Mouse (Mus musculus): ENCODE results near the gene Nop10.

The Nop10 gene

DNA sequence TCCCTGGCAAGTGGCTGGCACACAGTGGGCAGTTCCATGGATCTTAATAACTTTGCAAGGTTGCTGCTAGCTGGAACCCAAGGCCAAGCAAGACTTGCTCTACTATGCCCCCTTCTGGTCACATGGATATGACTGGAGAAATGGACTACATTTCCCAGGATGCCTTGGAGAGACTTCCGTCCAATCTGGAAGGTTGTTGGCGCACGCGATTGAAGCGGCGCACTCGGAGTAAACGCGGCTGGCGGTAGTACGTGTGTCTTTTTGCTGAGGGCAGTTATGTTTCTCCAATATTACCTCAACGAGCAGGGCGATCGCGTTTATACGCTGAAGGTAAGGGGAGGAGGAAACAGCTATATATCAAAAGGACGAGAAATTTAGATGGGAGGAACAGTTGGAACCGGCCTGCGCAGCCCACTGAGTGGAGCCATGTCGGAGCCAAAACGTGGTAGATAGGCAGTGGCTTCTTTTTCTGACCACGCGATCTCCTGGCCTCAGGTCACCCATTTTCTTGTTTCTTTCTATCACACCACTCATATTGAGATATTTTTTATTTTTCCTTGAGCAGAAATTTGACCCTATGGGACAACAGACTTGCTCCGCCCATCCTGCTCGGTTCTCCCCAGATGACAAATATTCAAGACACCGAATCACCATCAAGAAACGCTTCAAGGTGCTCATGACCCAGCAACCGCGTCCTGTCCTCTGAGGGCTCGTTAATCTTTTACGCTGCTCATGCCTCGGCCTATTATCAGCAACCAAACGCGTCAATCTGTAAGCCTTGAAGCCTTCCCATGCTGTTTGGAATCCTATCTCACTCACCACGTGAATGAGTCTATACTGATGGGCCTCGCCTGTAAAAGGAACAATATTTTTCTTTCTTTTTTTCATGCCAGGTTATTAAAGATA, at the start of gene Nop10:
Gene Nop10 (plus strand): TSS at position 179 of the 906 bp plus-strand sequence.
- DNase-seq (ENCODE audit: low spot score in 2 of 2) = peak; percentile 82 to 85

DNA sequence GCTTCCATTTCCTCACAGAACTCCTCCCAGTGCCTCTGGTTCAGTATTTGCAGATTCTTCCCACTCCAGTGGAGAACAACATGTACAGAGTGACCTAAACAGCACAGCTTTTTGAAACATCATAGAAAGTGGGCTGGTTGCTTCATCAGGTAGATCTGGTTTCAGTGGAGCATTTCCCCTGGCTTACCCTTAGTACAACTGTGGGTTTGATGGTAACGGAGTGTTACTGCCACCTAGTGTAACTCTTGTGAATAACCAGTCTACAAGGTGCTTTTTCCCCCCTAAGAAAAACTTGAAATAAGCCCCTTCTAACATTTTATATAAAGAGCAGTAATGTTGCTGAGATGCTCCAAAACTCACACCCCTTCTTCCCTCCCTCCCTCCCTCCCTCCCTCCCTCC, 45.7 kb upstream of the Nop10 start:
- DNase-seq (ENCODE audit: low spot score in 2 of 2) = no peak

DNA sequence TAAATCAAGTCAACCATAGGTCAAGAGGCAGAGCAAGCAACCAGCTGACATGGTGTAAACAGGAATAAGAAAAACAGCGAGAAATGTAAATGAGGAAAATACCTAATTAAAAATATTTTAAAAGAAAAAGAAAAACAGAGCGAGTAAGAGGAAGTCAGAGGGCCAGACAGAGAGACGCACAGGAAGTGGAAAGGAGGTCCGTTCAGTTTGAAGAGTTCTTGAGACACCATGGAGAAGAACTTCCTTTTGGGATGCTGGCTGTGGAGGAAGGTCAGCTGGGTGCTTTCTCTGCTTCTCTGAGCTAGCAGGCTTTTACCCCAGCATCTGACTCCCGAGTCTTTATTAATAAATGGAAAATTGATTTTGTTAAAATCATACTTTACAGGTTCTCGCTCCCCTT, 44.1 kb upstream of the Nop10 start:
- DNase-seq (ENCODE audit: low spot score in 2 of 2) = no peak

DNA sequence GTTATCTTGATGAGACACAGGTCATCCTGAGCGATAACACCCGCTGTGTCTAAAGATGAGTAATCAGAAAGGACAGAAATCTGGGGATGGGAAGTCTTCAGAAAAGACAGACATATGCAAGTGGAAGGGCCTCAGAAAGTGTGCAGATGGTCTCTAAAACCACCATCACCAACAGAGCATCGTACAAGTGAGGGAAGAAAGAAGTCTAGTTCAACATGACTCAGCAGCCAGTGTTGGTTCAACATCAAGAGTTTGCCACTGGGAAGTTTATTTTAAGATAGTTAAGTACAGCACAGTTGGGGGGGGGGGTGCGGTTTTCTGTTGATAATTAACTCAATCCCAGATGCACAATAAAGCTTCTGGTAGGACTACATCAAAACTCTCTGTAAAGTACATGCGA, 40.8 kb upstream of the Nop10 start:
- no peak for DNase-seq (ENCODE audit: low spot score in 2 of 2)

DNA sequence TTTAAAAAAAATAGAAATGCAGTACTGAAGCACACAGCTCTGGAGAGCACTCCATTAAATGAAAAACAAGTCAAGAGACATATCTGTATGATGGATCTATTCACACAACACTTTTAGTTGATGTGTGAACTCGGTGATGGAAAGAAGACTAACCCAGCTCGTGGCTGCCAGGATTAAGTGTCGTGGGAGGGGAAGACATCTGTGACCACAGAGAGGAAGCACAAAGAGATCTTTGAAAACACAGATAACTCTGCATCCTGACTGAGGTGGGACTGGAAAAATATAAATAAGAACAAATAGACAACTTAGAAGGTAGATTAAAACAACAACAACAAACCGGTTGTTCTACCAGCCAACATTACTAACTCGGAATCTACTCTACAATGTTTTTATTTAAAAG, 39.1 kb upstream of the Nop10 start:
- no peak for DNase-seq (ENCODE audit: low spot score in 2 of 2)

DNA sequence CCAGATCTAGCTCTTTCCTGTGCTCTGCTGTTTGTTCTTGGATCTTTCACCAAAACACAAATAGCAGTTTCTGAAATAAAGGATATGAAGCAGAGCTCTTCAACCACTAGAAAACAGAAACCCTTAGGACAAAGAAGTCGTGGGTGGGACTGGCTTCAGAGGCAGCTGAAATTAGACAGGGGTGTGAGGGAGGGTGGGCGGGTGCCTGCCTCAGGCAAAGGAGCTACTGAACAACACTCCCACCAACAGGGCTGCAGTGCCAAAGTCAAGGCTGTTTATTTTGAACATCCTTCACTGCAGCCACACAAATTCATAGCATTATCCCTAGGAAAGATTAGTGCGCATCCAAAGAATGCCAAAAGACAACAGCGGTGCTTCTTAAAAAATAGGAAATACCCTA, 37.4 kb upstream of the Nop10 start:
- DNase-seq (ENCODE audit: low spot score in 2 of 2) = no peak

DNA sequence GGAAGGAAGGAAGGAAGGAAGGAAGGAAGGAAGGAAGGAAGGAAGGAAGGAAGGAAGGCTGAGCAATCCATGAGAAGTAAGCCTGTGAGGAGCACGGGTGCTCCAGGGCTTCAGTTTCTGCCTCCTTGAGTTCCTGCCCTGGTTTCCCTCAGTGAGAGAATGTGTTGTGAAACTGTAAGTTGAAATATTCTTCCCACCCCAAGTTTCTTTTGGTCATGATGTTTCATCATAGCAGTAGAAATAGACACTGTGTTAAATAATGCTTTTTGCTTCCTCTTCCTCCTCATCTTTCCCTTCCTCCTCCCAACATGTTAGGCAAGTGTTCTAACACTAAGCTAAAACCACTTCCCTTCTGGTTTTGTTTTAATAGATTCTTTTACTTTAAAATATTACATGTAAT, 29.1 kb upstream of the Nop10 start:
- peak in 1 of 2 experiments; percentile 5 for DNase-seq (ENCODE audit: low spot score in 2 of 2)

DNA sequence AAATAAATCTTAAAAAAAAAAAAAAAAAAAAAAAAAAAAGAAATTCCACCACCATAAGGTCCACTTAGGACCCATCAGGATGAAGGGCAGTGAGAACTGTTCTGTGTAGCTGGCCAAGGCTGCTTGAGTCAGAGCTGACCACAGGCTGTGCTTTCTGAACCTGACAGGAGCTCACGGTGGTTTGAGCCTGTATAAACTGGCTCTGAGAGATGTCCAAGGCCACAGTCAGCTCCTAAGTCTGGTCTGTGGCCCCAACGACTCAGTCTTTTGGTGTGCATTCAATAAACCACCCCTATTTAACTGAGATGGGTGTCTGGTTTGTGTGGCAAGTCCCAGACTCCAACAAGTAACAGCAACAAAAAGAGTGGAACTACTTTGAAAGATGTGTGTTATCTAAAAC, 25.1 kb upstream of the Nop10 start:
- DNase-seq (ENCODE audit: low spot score in 2 of 2) = no peak

DNA sequence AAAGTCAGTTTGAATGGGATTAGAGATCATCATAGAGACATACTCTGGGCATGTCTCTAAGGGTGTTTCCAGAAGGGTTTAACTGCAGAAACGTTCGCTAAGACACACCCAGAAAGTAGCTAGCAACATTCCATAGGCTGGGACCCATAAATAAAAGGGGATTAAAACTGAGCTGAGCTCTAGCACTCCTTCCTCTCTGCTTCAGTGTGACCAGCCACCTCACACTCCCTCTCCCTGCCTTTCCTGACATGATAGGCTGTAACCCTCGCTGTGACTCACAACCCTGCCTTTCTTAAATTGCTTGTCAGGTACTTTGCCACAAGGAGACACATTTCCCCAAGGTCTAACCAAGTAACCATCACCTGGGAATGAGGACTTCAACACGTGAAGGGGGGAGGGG, 23.7 kb upstream of the Nop10 start:
- no peak for DNase-seq (ENCODE audit: low spot score in 2 of 2)

DNA sequence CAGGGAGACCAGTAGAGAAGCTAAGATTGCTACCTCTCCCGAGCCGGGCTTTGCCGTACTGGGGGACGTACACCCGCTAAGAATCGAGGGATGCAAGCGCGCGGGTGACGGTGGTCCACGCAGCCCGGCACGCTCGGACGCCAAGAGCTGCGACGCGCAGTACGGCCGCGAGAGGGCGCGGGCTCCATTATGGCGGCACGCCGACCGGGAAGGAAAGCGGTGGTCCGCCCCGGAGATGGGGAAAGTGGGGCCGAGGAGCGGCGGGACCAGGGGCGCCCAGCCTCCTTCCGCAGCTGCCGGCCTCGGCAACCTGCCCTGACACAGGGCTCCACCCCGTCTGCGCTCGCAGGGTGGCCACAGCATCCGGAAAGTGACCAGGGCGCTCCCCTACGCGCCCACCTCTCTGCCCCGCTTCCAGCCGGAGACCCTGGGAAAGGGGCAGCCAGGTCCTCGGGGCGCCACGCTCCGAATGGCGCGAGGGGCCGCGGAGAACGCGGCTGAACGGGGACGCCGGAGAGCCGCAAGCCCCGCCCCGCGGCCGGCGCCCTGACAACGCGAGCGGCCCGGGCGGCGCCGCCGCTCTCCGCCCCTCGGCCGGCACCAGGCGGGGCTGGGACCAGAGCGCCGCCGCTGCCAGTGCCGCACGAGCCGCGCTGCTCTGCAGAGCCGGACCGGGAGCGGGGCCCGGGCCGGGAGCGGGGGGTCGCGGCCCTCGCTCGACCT, 22.4 kb upstream of the Nop10 start, which contains the start of gene Lpcat4:
Gene Lpcat4 (plus strand): TSS at position 257 of the 723 bp plus-strand sequence.
- DNase-seq (ENCODE audit: low spot score in 2 of 2) = peak; percentile 81 to 85

DNA sequence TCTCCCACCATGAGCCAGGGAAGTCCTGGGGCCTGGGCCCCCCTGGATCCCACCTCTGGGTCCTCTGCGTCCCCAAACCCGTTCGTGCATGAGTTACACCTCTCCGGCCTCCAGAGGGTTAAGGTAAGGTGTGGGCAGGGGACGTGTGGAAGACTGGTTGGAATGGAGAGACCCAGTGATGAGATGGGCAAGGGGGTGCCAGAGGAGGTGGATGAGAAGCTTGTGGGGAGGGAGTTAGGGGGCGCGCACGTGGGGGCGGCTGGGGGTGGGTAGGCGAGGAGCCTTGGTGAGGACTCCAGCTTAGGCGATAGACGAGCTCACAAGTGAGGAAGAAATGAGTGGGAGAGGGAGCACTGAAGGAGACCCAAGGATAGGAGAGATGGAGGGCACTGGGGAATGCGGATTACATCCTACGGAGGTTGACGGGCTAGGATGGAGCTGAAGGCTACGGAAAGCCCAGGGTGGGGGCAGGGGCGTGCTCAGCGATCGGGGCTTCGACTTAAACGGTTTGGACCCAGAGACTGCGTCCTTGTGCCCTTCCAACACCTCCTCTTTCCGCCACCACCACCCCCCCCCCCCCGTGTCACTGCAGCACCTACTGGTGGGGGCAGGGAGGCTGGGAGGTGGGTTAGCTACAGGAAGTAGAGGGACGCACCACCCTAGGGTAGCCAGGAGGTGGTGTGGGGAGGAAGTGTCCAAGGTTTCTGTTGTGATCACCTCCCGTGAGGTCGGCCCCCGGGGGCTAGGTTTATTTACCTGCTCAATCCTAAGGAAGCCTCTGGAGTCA, 21.6 kb upstream of the Nop10 start:
- no peak for DNase-seq (ENCODE audit: low spot score in 2 of 2)

DNA sequence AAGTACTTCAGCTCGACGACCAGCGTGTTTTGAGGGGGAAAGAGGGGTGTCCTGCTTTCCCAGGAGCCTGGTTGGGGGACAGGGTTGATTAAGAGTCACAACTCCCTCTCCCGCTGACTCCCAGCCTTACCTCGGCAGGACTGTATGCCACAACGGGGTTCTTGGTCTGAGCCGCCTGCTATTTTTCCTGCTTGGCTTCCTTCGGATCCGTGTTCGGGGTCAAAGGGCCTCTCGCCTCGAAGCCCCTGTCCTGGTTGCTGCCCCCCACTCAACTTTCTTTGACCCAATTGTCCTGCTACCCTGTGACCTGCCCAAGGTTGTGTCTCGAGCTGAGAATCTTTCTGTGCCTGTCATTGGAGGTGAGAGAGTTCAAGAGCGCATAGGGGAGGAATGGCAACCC, 19.9 kb upstream of the Nop10 start:
- no peak for DNase-seq (ENCODE audit: low spot score in 2 of 2)

DNA sequence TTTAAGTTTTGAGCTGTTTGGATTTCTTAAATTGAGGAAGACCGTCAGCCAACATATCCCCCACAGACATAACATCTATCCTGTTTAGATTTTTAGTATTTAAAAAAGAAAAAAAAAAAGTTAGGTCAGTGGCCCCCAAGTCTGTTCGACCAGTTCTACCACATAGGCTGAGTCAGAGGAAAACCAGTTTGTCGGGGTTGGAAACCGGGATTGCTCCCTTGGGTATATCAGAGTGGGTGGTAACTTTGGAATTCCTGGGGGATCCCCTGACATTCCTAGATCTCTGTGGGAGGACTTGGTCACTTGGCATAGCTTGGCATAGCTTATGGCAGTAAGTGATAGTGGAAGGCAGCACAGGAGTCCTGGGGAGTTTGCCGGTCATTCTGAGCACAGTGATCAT, 16.4 kb upstream of the Nop10 start:
- DNase-seq (ENCODE audit: low spot score in 2 of 2) = no peak

DNA sequence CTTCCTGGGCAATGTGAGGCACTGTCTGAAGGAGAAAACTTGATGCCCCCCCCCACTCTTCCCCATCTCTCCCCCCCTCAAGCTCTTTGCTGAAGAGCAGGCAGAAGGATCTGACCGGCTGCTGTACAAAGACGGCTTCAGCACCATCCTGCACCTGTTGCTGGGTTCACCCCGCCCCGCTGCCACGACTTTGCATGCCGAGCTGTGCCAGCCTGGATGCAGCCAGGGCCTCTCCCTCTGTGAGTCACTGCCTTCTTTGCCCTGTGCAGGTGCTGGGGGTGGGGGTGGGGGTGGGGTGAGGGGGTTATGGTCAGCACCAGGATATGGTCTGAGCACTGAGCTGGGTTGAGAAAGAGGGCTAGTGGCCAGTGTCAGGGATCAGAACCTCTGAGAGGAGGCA, 15.5 kb upstream of the Nop10 start:
- no peak for DNase-seq (ENCODE audit: low spot score in 2 of 2)

DNA sequence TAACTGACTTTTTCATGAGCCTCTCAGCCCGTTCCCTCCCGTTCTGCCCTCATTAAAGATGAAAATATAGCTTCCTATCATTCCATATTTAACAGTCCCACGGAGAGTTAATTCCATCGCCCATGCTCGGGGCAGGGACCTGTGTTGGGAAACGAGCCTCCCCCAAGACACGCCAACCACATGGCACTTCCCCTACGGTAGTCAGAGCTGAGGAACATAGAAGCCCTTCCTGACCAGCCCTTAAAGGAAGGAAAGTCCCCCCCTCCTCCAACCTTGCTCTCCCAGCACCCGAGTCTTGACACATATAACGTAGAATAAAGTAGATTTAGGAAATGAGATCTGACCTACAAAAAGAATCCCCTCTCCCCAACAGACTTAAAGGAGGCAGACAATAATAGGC, 14.4 kb upstream of the Nop10 start:
- no peak for DNase-seq (ENCODE audit: low spot score in 2 of 2)

DNA sequence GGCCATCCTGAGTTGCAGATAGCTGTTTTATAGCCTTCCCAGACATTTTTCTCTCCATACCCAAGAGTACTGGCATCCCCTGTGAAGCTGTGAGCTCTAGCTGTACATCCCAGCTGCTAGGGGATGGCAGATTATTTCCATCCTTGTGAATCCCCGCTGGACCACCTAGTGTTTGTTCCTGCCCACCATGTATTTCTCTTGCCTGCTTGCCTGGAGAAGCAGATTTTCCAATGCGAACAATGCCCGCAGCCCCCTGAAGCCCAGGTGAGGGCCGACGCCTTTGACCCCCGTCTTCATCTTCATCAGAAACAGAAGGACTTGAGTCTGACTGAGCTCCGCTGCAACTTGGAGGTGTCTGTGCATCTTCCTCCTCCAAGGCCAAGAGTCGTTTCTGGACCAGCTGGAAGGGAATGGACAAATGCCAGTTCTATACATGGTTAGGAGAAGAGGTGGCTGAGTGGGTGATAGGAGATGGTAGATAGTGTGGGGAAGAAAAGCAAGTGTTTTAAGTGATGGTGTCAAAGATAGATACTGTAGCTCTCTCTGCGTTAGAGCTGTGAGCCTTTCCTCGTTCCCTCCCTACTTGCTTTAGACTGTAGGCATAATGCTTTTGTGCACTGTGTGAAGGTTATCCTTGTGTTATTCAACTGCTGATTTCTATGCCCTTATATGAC, 11.8 kb upstream of the Nop10 start:
- no peak for DNase-seq (ENCODE audit: low spot score in 2 of 2)

DNA sequence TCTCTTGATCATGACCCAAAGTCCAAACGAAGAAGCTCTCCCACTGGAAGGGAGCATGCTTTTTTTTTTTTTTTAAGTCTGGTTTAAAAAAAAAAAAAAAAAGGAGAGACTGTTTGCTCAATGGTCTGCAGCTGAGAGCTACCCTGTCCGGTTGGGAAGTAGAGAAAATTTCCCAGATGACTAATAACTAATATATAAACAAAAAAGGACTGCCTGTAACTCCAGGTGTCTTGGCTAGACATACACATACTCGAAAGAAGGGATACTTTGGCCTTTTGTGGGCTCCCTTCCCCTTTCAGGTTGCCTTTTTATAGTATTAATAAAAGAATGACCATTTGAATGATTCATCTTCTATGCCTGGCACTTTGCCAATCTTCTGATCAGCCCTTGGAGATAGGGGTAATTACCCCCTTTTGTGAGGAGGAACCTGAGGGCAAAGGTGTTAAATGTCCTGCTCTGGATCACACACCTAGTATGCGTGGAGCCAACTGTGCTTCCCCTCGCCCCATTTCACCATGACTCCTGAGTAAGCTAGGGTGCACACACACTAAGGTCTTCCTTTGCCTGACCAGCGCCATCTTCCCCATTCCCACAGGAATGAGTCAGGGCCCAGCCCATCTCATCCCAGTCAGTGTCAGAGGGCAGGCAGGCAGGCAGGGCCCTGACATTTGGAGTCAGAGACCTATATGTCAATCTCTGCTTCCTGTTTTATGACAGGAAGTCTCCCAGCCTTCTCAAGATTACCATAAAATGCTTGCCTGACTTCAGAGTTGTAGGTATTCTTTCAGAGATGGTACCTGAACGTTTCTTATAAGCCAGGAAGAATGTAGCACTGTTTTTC, 6.8 kb upstream of the Nop10 start:
- DNase-seq (ENCODE audit: low spot score in 2 of 2) = no peak

DNA sequence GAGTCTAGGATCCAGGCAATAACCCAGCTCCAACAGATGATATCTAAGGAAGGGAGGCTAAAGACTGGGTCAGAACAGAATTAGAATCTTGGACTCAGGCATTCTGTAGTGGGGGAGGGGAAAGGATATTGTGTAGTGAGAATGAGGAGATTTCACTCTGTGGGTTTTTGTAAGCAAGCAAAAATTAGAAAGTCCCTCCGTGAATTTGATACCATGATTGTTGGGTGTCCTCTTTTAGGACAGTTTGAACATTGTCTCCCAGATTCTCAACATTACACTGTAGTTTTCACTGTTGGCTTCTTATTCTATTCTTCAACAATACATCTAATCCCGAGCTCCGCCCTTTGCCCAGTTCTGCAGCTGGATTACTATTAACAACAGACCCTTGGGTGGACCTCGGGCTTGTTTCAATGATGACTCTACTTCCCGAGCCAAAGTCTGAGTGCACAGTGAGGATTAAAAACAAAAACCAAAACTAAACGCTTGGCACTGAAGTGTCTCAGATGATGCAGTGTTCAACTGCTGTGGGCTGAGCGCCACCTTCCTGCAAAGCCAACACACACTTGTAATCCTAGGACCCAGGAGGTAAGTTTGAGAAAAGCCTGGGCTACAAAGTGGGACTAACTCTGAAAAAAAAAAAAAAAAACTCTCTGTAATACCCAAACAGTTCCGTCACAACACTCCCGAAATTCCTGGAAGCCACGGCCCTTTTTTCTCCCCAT, 2.3 kb upstream of the Nop10 start, which contains the start of gene Nutm1:
Gene Nutm1 (minus strand): TSS at position 51 of the 722 bp plus-strand sequence.
- no peak for DNase-seq (ENCODE audit: low spot score in 2 of 2)

DNA sequence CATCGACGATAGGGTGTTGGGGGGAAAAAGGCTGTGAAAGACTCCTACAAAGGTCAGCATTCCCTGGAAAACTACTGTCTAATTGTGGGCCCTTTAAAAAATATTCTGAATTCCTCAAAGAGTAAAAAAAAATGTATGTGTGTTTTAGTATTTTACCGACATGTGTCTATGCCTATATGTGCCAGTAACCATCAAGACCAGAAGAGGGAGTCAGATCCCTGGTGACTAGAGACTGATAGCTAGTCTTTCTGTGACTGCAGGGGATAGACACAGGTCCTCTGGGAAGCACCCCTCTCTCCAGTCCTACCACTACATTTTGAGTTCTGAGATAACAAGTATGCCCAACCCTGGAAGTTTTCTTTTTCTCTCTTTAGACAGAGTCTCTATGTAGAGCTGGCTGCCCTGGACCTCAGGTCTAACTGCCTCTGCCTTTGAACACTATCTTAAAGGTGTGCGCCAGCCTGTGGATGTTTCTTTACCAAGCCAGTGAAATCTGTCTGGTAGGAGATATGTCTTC, 1.1 kb downstream of the Nop10 start:
- no peak for DNase-seq (ENCODE audit: low spot score in 2 of 2)

DNA sequence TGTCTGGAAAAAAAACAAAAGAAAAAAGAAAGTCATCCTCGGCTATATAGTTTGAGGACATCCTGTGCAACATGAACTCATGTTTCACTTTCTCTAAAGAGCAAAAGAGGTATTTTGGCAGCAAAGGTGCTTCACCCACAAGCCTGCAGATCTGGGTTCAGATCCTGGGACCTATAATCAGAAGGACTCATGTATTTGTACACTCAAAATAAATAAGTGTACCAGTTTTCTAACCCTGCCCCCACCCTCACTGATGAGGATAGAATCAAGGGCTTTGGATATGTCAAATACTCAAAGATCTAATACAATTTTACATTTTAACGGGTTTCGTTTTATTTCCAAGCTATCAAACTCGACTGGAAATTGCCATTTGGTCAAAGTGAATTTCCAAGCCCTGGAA, 2.6 kb downstream of the Nop10 start:
- DNase-seq (ENCODE audit: low spot score in 2 of 2) = no peak
